Mouse (Mus musculus): Measurements from ENCODE around the gene Mpp6.

The Mpp6 gene

DNA sequence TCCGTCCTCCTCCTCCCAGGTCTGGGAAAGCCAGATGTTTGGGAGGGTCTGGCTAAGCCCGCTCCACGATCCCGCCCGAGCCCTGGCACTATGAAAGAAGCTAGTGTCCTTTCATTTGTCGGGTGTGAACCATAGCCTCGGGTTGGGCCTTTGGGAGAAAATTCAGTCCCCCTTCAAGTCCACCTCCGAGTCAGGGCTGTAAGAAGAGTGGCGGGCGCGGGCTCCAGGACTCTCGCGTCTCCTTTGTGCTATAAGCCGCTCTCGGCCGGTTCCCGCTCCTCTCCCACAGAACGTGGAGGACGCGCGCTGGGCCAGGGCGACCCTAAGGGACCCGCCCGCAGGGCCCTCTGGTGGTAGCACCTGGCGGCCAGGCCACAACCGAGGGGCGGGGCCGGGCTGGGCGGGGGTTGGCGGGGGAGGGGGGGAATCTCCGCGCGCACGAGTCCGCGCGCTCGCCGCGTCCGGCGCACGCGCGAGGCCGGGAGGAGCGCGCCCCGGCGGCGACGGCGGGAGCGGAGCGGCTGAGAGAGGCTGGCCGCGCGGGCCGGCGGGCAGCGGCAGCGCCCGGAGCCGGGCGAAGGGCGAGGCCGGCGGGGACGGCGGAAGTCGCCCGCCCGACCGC, at the start of gene Mpp6:
Gene Mpp6 (plus strand): TSS at position 485 of the 622 bp plus-strand sequence.
- in situ Hi-C loops (cut with MboI, MseI) = loop anchor here (5.0 to 10.0 kb wide), 2 partner anchors 75 to 588 kb away; no protein-coding TSS in a partner anchor

DNA sequence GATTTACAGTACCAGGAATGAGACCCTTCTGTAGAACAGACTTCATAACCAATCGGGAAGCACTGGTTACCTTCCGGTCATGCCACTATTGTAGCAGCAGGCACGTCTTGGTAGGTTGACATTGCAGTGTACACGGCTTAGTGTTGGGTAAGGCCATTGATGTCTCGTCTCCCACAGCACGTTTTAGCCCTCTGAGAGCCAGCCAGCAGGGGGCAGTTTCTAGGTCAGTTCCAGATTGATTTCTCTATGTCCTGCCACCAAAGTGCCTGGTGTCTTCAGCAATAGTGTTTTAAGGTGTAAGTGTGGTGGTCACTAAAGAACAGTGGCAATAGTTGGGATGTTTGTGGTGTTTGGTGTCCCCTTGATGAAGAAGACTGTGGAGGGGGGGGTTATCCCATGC, 43.9 kb upstream of the Mpp6 start:
- in situ Hi-C loops (cut with MboI, MseI) = no loop called here

DNA sequence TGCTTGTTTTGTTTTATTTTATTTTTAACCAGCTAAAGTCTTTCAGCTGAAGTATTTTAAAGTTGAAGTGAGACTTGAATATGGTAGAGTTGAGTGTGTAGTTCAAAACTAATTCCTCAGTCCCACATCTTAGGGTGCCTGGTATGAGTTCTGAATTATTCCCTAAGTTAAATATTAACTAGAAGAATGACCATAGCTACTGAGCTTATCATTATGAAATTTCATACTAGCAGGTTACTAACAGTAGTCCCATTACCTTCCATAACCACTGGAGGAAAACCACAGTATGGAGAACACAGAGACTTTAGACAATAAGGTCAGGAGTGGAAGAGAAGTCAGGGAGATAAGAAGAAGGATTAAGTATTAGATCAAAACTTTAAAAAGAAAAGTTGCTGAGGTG, 41.6 kb upstream of the Mpp6 start:
- in situ Hi-C loops (cut with MboI, MseI) = no loop called here

DNA sequence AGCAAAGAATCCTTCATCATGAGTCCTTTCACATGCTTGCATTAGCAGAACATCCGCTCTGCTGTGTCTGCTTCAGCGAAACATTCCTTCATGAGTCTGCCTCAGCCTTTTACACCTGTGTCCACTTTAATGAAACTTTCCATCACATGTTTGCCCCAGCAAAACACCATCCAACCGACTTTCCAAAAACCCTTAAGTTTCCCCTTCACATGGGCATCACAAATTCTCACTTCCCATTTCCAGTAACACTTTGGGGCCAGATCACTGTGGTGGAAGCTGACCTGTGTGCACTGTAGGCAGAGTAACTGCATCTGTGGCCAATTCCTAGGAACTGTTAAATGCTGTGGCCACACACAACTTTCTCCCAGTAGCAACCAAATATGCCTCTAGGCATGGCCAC, 34.8 kb upstream of the Mpp6 start:
- in situ Hi-C loops (cut with MboI, MseI) = no loop called here

DNA sequence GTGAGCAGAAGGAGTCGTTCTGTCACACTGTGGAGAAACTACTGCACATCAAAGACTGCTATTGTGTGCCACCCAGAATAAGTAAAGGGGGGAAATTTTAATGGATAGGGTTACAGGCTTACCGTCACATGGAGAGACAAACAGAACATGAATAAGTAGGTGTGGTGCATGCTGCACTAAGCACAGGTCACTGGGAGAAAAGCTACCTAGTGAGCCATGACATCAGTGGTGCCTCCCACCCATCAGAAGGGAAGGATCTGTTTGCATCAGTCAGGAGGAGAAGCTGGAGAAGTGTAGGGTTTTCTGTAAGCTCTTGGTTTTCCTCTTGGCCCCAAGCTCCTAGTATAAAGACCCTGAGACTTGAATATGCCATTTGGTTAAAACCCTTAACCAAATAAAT, 33.6 kb upstream of the Mpp6 start:
- in situ Hi-C loops (cut with MboI, MseI) = no loop called here

DNA sequence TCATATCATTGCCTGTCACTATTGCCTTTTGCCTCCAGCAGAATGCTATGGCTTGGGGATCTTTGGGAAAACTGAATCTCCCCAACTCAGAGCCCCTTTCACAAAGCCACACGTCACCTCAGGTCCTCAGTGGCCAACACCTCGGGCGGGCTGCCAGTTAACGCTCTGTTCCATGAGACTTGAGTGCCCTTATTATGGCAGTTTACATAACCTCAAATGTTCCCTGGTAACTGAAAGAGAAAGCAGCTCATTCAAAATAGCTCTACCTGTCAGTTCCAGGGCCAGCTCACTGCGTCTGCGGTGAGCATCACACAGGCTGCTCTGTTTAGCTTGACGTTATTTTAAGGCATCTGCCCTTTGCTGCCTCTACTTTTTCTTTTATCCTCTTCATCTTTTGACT, 29.6 kb upstream of the Mpp6 start:
- in situ Hi-C loops (cut with MboI, MseI) = no loop called here

DNA sequence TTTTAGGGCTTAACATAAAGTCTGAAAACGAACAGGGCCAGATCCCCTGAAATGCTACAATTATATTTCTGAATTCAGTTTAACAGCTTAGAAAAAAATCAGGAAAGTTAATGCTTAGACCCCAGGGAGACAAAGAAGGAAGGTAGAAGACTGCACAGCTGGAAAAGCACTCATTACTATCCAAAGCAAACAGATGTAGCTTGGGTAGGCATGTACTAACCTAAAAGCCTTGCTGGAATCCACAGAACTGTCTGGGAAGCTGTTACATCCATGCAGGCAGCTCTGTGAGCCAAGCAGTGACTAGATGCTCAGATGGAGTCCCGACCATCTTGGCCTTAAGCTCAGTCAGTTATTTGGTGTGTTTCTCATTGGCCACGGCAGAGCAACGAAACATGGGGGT, 24.8 kb upstream of the Mpp6 start:
- in situ Hi-C loops (cut with MboI, MseI) = no loop called here

DNA sequence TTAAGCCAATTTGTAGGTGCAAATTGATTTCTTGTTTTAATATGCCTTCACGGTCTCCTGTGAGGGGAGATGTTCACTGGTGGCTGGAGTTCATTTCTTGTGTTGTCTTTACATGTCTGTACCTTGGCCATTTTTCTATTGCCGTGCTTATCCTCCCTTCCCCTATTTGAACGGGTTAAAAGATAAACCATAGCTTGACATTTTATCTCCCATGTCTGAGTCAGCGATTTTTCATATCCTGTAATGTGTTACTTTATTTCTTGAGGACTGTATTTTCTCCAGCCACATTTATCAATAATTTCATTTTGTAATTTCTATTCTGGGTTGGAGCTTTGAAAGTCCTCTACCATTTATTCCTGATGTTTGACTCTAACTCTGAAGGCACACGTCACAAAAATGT, 20.7 kb upstream of the Mpp6 start:
- in situ Hi-C loops (cut with MboI, MseI) = no loop called here

DNA sequence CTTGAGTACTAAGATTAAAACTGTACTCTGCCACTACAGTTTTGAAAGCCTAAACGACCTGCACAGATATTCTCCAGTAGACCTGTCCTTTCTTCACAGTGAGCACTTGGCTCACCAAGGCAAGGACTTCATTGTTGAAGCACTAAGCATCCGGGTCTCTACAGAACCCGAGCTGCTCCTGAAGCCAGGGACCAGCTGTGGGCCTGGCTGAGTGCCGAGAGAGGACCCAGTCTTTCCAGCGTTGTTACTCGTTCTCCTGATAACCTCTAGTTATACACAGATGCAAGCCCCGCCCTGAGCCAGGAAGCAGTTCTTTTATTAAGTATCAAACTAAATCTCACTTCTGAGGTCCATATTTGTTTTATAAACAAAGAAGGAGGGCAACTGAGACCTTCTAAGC, 19.8 kb upstream of the Mpp6 start:
- in situ Hi-C loops (cut with MboI, MseI) = no loop called here

DNA sequence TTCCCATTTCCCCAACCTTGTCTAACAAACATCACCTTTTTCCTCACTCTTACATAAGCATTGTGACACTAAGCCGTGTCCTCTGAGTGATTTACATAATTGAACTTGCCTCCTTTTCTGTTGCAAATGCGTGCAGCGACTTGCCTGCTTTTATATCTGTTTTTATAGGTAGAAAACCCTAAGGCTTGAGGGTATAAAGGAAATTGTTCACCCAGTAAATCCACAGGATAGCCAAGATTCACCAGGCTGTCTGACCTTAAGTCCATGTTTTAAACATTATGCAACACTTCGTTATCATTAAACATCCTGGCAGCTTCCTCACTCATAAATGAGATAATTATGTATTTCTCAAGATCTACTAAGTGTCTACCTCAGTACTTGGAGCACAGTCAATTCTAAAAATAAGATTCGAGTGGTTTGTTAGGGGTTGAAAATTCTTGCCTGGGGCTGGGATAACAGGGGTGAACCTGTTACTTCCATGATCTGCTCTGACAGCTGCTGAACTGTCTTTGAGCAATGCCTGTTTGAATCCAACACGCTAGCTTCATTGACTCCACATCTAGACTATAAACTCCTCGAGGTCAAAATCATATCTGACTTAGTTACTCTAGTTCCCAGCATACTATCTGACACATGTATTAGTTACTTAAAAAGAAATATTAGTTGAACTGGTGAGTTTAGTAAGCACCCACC, 18.4 kb upstream of the Mpp6 start:
- in situ Hi-C loops (cut with MboI, MseI) = no loop called here

DNA sequence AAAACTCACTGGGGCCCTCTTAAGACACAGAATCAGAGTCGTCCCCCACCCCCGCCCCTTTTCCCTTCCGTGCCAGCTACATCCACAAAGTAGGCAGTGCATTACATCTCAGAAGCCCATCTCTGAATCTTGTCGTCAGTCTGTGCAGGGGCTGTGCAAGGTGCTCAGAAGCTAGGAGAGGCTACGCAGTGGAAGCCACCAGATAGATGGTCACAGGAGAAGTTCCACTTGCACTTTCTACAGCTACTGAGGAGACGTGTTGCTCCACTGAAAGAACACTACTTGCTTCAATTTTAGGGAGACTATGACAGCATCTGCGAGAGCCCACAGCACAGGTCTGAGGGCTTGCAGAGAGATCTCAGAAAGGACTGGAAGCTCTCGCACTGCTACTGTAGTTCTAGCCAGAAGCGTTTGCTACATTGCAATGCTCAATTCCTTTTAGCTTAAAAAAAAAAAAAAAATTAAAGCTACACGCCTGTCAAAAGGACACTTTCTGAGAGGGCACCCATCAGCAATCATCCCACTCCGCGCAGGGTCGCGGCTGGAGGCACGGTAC, 762 bp upstream of the Mpp6 start:
- in situ Hi-C loops (cut with MboI, MseI) = no loop called here

DNA sequence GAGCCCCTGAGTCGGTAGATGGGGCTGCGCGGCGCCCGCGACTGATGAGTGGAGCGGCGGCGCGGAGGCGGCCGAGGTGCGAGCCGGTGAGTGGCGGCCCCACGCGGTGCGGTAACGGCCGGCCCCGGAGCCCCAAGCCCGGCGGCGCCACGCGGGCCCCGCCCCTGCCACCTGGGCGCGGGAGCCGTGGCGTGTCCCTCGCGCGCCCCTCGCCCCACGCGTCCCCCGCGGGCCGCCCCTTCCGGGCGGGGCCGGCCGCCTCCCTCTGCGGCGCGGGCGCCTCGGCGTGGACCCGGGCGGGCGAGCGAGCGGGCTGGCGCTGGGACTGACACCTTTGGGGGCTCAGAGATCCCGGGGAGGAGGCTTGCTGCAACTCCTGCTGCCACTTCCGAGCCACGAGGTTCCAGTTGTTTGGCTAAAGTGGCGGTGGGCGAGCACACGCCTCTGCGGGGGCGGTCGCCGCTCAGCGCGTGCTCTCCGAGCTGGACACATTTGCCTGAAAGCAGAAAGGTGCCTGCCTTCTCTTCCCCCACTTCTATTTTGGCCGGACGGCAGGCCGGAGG, 419 bp downstream of the Mpp6 start:
- in situ Hi-C loops (cut with MboI, MseI) = loop anchor here (5.0 to 10.0 kb wide), 2 partner anchors 74 to 588 kb away; no protein-coding TSS in a partner anchor

DNA sequence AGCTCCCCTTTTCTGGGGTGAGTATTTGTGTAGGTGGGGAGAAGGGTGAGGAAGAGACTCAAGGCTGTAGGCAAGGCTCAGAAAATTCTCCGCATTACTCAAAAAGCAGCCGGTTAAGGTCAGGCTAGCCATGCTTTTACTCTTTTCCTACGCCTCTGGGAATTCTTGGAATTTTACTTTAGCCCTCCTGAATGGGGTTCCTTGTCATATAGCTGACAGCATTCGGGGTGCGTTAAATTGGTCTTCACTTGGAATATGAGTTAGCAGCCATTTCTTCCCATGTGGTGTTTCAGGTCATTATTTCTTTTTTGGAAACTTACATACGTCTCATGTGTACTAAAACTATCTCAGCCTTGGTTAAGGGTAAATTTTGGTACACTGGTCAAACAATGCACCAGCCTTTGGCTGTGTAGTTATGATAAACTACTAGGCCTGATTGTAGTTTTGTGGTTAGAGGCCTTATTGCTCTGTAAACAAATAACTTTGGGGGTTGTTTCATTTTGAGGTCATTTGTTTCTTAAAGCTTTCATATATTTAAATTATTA, 1.1 kb downstream of the Mpp6 start:
- in situ Hi-C loops (cut with MboI, MseI) = loop anchor here (5.0 to 10.0 kb wide), 2 partner anchors 74 to 589 kb away; no protein-coding TSS in a partner anchor

DNA sequence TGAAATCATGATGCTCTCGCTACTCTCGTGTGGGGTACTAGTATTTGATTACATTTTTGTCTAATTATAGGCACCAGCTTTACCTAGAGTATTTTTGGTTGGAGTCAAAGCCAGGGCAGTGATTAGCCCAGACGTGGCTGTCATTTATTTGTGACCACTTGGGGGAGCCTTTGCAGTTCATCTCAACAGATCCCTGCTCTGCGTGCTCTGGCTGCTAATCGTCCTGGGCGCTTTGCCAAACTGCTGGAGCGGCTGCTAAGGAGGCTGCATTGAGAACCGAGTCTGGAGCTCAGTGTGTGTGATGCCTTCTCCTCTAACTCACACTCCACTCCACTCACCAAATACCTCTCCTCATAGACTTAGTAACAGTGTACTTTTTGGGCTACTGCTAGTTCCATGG, 2.7 kb downstream of the Mpp6 start:
- in situ Hi-C loops (cut with MboI, MseI) = loop anchor here (5.0 to 10.0 kb wide), 2 partner anchors 72 to 590 kb away; no protein-coding TSS in a partner anchor

DNA sequence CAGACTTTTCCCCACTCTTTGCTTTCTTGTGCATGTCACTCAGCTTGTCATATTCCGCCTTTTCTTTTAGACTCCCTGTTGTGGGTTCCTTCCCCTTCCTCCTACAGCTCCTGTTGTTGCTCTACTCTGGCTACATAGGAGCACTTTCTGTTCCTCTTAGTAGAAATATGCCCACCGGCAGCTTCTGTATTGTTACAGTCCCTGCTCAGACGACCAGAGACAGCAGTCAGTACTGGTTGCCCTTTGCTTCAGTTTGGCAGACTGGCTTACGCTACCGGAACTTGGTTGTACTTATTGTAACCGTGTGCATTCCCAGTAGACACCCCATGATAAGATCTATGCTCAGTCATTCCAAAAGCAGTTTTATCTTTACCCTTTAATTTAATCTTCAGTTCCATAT, 4.2 kb downstream of the Mpp6 start:
- in situ Hi-C loops (cut with MboI, MseI) = loop anchor here (5.0 to 10.0 kb wide), 2 partner anchors 71 to 592 kb away; no protein-coding TSS in a partner anchor

DNA sequence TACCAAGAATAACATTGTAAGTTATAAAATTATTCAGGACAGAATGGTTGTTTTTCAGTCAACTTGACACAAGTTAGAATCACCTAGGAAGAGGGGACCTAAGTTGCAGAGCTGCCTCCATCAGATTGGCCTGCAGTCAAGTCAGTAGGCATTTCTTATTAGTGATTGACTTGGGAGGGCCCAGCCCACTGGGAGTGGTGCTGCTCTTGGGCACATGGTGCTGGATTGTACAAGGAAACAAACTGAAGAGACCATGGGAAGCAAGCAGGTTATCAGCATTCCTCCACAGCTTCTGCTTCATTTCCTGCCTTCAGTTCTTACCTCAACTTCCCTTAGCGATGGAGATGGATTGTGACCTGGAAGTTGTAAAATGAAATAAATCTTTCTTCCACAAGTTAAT, 10.9 kb downstream of the Mpp6 start:
- in situ Hi-C loops (cut with MboI, MseI) = loop anchor here (10.0 kb wide), 1 partner anchor 694 kb away; no protein-coding TSS in a partner anchor

DNA sequence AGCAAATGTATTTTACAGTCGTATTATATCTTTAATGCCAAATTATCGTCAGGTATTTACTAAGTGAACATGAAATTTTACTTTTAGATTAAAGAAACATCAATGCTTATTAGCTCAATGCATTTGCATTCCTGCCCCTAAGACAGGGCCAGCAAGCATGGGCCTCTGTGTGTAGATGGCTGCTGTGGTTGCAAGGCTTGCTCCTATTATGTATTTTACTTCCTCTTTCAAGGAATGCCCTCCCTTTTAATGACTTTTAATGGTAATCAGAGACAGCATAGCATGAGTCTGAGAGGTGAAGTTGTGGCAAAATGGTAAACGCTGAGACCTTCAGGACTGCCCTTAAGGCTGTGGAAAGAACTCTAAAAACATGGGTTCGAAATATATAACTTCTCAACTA, 12.8 kb downstream of the Mpp6 start:
- in situ Hi-C loops (cut with MboI, MseI) = loop anchor here (10.0 kb wide), 1 partner anchor 692 kb away; no protein-coding TSS in a partner anchor

DNA sequence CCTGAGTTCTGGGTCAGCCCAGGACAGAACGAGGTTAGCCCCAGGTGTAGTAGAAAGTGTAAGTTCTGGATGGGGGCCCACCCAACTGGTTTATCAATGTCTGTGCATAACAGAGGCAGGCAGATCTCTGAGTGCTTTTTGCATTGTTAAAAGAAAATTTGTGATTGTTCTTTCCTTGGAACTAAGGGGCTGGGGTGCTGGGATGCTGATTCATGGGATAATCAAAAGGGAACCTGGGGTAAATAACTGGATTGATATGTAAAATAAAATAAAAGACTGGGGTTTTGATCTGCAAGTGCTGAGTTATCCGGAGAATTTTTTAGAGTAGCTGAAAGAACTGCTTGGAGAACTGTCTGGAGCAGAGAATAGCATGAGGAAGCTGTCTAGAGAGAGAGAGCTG, 14.2 kb downstream of the Mpp6 start:
- in situ Hi-C loops (cut with MboI, MseI) = loop anchor here (10.0 kb wide), 1 partner anchor 691 kb away; no protein-coding TSS in a partner anchor

DNA sequence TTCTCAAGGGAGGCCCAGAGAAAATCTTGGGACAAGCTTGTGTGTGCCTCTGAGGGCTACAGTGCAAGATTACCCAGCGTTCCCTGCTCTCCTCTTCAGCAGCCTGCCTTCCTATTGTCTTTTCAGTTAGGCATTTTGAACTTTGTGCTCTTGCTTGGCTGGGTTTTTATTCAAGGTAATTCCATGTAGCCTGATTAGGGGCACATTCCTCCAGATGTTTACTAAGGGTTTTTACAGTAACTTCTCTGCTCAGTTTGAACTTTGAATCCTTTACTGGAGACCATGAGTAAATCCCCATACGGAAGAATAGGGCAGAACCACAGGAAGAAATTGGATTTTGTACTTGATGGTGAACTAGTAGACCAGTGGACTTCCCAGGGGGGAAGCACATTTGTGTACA, 16.3 kb downstream of the Mpp6 start:
- in situ Hi-C loops (cut with MboI, MseI) = loop anchor here (10.0 kb wide), 1 partner anchor 688 kb away; no protein-coding TSS in a partner anchor

DNA sequence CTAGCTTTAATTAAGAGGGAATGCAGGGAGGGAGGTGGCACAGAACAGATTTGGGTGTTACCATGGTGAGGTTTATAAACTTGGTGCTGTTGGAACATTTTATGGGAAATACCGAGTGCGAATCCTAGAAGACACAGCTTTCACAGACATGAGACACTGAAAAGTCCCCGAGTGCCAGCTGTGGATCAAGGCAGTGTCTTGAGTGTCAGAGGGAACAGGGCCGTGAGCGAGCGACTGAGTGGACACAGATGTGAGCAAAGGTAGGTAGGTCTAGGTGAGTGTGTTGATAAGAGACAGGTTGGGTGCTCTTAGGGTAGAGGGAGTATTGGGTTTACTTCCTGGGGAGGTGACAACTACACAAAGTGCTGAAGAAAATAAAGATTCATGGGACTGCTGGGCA, 17.5 kb downstream of the Mpp6 start:
- in situ Hi-C loops (cut with MboI, MseI) = loop anchor here (10.0 kb wide), 1 partner anchor 687 kb away; no protein-coding TSS in a partner anchor

DNA sequence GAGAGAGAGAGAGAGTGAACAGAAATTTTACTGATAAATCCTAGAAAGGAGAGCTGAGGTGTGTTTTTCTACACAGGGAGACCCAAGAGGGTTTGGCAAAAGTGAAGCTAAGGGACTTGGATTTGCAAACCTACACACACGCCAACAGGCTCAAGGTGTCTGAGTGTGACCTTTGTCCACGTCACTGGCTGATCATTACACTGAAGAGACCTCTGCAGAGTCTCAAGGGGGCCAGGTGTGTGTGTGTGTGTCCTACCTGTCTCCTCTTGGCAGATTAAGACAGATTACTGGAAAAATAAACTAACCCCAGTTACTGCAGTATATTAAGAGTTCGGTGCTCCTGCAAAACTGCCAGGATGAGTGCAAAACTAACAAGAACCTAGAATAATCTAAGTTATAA, 27.6 kb downstream of the Mpp6 start:
- in situ Hi-C loops (cut with MboI, MseI) = no loop called here

DNA sequence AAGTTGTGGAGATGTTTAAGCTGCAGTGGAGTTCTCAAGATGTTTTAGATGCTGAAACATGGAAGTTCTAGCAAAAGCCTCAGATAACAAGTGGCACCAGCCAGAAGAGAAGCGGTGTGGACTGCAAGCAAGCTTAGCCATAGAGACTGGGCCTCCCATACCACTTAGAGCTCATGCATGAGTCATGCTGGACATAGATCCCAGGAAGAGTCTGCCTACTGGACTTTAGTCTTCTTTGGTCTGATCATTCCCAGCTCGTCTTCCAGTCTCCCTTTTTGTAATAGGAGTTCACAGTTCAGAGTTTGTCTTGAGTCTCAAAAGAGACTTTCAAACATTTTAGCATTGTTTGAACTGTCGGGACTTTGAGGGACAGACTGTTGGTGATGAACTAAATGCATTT, 29.5 kb downstream of the Mpp6 start:
- in situ Hi-C loops (cut with MboI, MseI) = no loop called here
